Mouse (Mus musculus) C2C12 (cell line): ENCODE measurements at regions not wholly inside any gene's neighbourhood (a gene's known extent, or its start where the extent isn't known, plus 50 kb on each side); places are given as distances from the start of the nearest gene placed in this dataset.

ENCODE experiments used
- H3K27me3 ChIP-seq: one replicate; pipeline ENCODE4 v1.6.1; 2011; ENCODE audit not compliant: control insufficient read depth, insufficient read depth, insufficient read length
- H3K36me3 ChIP-seq: one replicate; pipeline ENCODE4 v1.6.1; 2011; ENCODE audit not compliant: control insufficient read depth, insufficient read depth
- H3K4me3 ChIP-seq: one replicate; pipeline ENCODE4 v1.5.1; 2011; ENCODE audit warnings: mild to moderate bottlenecking, control low read depth; ENCODE audit not compliant: poor library complexity, insufficient read depth, severe bottlenecking
- H3K79me2 ChIP-seq: one replicate; pipeline ENCODE4 v1.6.1; 2011; ENCODE audit not compliant: control insufficient read depth, insufficient read depth
- H3K79me3 ChIP-seq: one replicate; pipeline ENCODE4 v1.6.1; 2011; ENCODE audit warnings: low read depth, control low read depth
- H3ac ChIP-seq: one replicate; pipeline ENCODE3; 2011; ENCODE audit warnings: low read depth; ENCODE audit not compliant: control insufficient read depth, insufficient read length
- CEBPB ChIP-seq: IDR thresholded peaks from one replicate; pipeline ENCODE4 v1.6.1; 2011; ENCODE audit warnings: low read depth, mild to moderate bottlenecking, control low read depth, moderate library complexity
- CTCF ChIP-seq: IDR thresholded peaks from one replicate; pipeline ENCODE4 v1.5.1; 2011; ENCODE audit not compliant: control insufficient read depth, insufficient read depth, insufficient read length
- FOSL1 ChIP-seq: IDR thresholded peaks from one replicate; pipeline ENCODE4 v1.8.0; 2011; ENCODE audit warnings: mild to moderate bottlenecking, low read length; ENCODE audit not compliant: poor library complexity, insufficient read depth, severe bottlenecking
- MAX ChIP-seq: IDR thresholded peaks from one replicate; pipeline ENCODE4 v1.6.1; 2011; ENCODE audit warnings: mild to moderate bottlenecking, control low read depth
- MYOD1 ChIP-seq: IDR thresholded peaks from one replicate; pipeline ENCODE4 v1.6.1; 2011; ENCODE audit warnings: low read depth; ENCODE audit not compliant: control insufficient read depth, insufficient read length
- MYOG ChIP-seq: IDR thresholded peaks from one replicate; pipeline ENCODE4 v1.6.1; 2011; ENCODE audit not compliant: control insufficient read depth, insufficient read length; ENCODE audit errors: extremely low read depth
- USF1 ChIP-seq: IDR thresholded peaks from one replicate; pipeline ENCODE4 v1.6.1; 2011; ENCODE audit warnings: low read depth, mild to moderate bottlenecking, control low read depth, moderate library complexity

DNA sequence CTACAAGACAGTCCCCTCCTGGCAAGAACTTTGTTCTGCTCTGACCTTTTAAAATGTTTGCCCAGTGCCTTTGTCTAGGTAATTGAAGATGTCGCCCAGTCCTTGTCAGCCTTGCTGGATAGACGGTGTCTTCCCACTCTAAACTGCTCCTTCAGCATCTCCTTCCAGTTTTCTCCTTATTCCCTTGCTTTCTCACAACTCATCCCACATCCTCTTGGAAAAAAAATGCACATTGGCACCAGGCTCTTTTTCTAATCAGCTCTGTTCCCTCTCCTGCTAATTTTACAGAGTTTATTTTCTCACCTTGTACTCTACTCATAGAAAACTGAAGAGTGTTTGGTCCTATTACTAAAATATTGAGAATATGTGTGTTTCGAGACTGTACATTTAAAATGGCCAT is 466.3 kb downstream of the Lmo4 start:
- H3K79me2 ChIP-seq: no peaks in the 10 kb centered on the region
- H3ac ChIP-seq: no peak overlapping the region
- no peak overlapping the region for H3K4me3 ChIP-seq
- H3K79me3 ChIP-seq: no peaks in the 10 kb centered on the region
- TF ChIP-seq CEBPB: no peak
- no peak for TF ChIP-seq CTCF
- TF ChIP-seq MYOD1: no peak
- TF ChIP-seq FOSL1: no peak
- TF ChIP-seq MYOG: no peak
- no peak for TF ChIP-seq USF1
- no peak for TF ChIP-seq MAX
- no peaks in the 10 kb centered on the region for H3K36me3 ChIP-seq
- no peaks in the 10 kb centered on the region for H3K27me3 ChIP-seq

DNA sequence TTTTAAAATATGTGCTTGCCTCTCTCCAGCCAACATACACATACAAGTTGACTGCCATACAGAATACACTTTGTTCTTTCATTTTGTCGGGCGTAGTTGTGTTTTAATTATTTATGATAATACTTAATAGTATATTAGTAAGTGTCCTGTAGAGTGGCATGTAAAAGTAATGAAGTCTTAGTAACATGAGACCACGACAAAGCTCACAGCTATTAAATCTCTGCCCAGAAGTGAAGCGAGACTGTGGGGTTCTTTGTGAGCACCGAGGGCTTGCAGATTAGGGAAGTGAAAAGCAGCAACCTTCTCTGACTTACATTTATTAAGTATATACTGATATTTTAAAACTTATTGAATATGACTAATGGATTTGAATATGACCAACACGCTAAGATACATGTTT is 467.2 kb downstream of the Lmo4 start:
- no peak overlapping the region for H3ac ChIP-seq
- no peaks in the 10 kb centered on the region for H3K79me2 ChIP-seq
- H3K36me3 ChIP-seq: no peaks in the 10 kb centered on the region
- H3K27me3 ChIP-seq: no peaks in the 10 kb centered on the region
- no peak for TF ChIP-seq MYOD1
- no peaks in the 10 kb centered on the region for H3K79me3 ChIP-seq
- H3K4me3 ChIP-seq: no peak overlapping the region

DNA sequence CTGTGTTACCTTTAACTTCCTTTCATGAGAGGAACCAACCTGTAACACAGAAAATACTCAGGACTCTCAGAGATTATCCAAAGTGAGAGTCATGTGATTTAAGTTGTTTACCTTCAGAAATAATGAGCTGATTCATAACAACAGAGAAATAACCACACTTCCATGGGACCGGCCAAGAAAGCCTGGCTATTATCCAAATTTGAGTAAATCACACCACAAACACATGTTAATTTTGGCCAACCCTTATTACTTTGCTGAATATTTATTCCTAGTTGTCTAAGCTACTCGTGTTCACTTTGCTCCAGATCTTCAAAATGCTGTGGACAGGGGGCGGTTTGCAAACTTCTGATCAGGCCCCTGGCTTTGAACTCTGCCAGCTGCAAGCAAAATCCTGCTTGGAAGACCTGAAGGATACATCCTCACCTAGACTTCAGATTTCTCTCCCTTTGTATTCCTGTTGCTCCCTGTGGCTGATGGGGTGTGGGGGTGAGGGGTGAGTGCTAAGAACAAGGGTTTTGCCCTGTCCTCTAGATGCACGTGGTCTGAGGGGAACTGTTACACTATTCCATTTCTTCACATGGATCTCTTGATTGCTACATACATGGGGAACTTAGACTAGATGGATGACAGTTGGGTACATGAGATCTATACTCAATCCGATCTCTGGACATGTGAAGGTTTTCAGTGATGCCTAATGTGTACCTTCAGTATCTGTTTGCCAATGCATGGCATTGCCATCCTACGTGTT is 468.2 kb downstream of the Lmo4 start:
- TF ChIP-seq USF1: no peak
- no peak for TF ChIP-seq MYOD1
- no peak for TF ChIP-seq CEBPB
- TF ChIP-seq CTCF: no peak
- TF ChIP-seq MYOG: no peak
- no peak for TF ChIP-seq MAX
- TF ChIP-seq FOSL1: no peak
- H3K79me3 ChIP-seq: no peaks in the 10 kb centered on the region

DNA sequence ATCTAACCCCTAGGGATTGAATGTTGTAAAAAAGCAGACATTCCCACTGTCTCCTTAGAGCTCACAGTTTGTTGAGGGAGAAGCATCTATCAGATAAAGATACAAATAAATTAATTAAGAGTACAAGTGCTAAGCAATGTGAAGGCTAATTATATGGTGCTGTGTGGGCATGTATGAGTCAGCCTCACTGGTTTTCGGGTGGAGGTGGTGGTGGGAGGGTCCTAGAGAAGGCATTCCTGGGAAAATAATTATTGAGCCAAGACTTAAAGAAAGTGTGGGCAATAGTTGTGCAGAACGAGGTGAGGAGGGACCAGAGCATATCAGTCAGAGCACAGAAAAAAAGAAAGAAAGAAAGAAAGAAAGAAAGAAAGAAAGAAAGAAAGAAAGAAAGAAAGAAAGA is 470.2 kb downstream of the Lmo4 start:
- no peaks in the 10 kb centered on the region for H3K27me3 ChIP-seq
- TF ChIP-seq USF1 (no peak), MAX (no peak), MYOD1 (no peak), CEBPB (no peak), CTCF (no peak), FOSL1 (no peak), MYOG (no peak)
- no peak overlapping the region for H3K4me3 ChIP-seq
- no peaks in the 10 kb centered on the region for H3K36me3 ChIP-seq
- H3K79me3 ChIP-seq: no peaks in the 10 kb centered on the region
- H3ac ChIP-seq: no peak overlapping the region
- H3K79me2 ChIP-seq: no peaks in the 10 kb centered on the region

More for the DNA sequence above, 468.2 kb downstream of the Lmo4 start:
- Histone ChIP-seq H3K27me3 (no peaks in the 10 kb centered on the region), H3K4me3 (no peak overlapping the region), H3K36me3 (no peaks in the 10 kb centered on the region), H3ac (no peak overlapping the region), H3K79me2 (no peaks in the 10 kb centered on the region)

DNA sequence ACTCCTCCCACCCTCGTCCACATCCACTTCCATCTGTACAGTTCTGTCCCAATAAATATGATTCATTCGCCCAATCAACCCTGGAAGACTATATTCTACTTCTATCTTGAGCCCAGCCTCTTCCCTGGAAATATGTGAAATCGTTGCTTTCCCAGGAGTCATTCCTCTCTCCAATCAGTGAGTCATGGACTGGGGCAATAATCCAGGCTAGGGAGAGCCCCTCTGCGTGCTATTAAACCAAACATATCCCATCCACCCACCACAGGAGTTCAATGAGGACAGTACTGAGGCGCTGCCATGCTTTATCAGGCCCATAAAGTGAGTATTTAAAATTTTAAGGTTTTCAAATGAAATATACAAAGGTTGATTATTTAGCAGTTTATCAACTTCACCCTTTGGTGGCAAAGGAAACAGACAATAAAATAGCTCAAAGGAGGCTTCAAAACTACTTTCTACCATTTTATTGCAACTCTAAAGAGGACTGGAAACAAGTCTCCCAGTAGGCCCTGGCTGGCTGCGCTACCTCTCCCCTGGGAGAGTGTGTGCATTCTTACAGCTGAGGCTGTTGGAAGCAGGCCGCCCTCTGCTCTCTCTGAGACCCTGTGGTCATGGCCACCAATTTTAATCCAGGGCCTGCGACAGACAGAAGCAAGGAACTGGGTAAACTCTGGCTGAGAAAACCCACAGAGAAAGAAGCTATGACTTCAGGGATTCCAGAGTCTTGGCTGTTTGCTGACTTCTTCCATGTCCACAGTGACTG is 471.9 kb downstream of the Lmo4 start:
- Histone ChIP-seq H3K79me2 (no peaks in the 10 kb centered on the region), H3K79me3 (no peaks in the 10 kb centered on the region), H3K27me3 (no peaks in the 10 kb centered on the region), H3ac (no peak overlapping the region), H3K36me3 (no peaks in the 10 kb centered on the region), H3K4me3 (no peak overlapping the region)
- TF ChIP-seq FOSL1 (no peak), MYOG (no peak), MYOD1 (no peak), CEBPB (no peak), CTCF (no peak), USF1 (no peak)
